Mouse (Mus musculus): ENCODE measurements around the gene Chchd4. TPM values are rescaled to one million over a fixed set of nuclear protein-coding genes. Genes with fewer than 3 reads are reported as not detected.

The Chchd4 gene
- polyA plus RNA-seq, 1 experiment from 2014 or later: 24.8 TPM

- Histone ChIP-seq H3K9ac (ENCODE audit: low read depth, low read length) (no peak overlapping the region), H3K27me3 (replicated peaks; ENCODE audit: control insufficient read depth, insufficient read depth, low read length) (no peaks in the 10 kb centered on the region)
- WGBS: 95% methylated on average over 1 of the region's 1 CpGs
Measured at GRCm38 (mm10) chr6:91467106-91467505, 6.2 kb downstream of the Chchd4 start.

GRCm38 (mm10) chr6:91465756-91466155 lies 7.6 kb downstream of the Chchd4 start:
- no peaks in the 10 kb centered on the region for H3K27me3 ChIP-seq (replicated peaks; ENCODE audit: control insufficient read depth, insufficient read depth, low read length)

More at GRCm38 (mm10) chr6:91467106-91467505, 6.2 kb downstream of the Chchd4 start:
- Histone ChIP-seq H3K4me3 (ENCODE audit: low read depth, low read length) (no peak overlapping the region), H3K36me3 (ENCODE audit: control insufficient read depth, insufficient read depth, low read length) (peaks cover 58% of the 10 kb centered on the region), H3K27ac (replicated peaks; ENCODE audit: low read depth, low read length) (no peak overlapping the region), H3K4me2 (ENCODE audit: low read depth, low read length) (no peak overlapping the region), H3K9me3 (ENCODE audit: control insufficient read depth, low read length) (no peaks in the 10 kb centered on the region), H3K4me1 (ENCODE audit: control insufficient read depth, insufficient read depth, low read length) (peaks cover 6% of the 10 kb centered on the region; the same call in 1 of the 2 replicates)
- DNase-seq (ENCODE audit: low spot score) (no peak), ATAC-seq (ENCODE audit: low read depth) (no peak)

GRCm38 (mm10) chr6:91459471-91459870 lies 13.9 kb downstream of the Chchd4 start:
- H3K4me3 ChIP-seq (ENCODE audit: low read depth, low read length): no peak overlapping the region
- no peak overlapping the region for H3K9ac ChIP-seq (ENCODE audit: low read depth, low read length)
- no peaks in the 10 kb centered on the region for H3K9me3 ChIP-seq (ENCODE audit: control insufficient read depth, low read length)
- no peaks in the 10 kb centered on the region for H3K4me1 ChIP-seq (ENCODE audit: control insufficient read depth, insufficient read depth, low read length)
- ATAC-seq (ENCODE audit: low read depth): no peak
- no peaks in the 10 kb centered on the region for H3K27me3 ChIP-seq (replicated peaks; ENCODE audit: control insufficient read depth, insufficient read depth, low read length)
- H3K36me3 ChIP-seq (ENCODE audit: control insufficient read depth, insufficient read depth, low read length): peaks cover 20% of the 10 kb centered on the region
- 91% methylated on average over 1 of the region's 1 CpGs for WGBS
- H3K4me2 ChIP-seq (ENCODE audit: low read depth, low read length): no peak overlapping the region
- no peak overlapping the region for H3K27ac ChIP-seq (replicated peaks; ENCODE audit: low read depth, low read length)
- DNase-seq (ENCODE audit: low spot score): no peak

More at GRCm38 (mm10) chr6:91465756-91466155, 7.6 kb downstream of the Chchd4 start:
- DNase-seq (ENCODE audit: low spot score): no peak
- Histone ChIP-seq H3K4me3 (ENCODE audit: low read depth, low read length) (no peak overlapping the region), H3K36me3 (ENCODE audit: control insufficient read depth, insufficient read depth, low read length) (peaks cover 58% of the 10 kb centered on the region), H3K4me2 (ENCODE audit: low read depth, low read length) (no peak overlapping the region), H3K9ac (ENCODE audit: low read depth, low read length) (no peak overlapping the region), H3K9me3 (ENCODE audit: control insufficient read depth, low read length) (no peaks in the 10 kb centered on the region), H3K27ac (replicated peaks; ENCODE audit: low read depth, low read length) (no peak overlapping the region), H3K4me1 (ENCODE audit: control insufficient read depth, insufficient read depth, low read length) (no peaks in the 10 kb centered on the region)
- no peak for ATAC-seq (ENCODE audit: low read depth)
- WGBS: 86% methylated on average over 2 of the region's 2 CpGs

DNA sequence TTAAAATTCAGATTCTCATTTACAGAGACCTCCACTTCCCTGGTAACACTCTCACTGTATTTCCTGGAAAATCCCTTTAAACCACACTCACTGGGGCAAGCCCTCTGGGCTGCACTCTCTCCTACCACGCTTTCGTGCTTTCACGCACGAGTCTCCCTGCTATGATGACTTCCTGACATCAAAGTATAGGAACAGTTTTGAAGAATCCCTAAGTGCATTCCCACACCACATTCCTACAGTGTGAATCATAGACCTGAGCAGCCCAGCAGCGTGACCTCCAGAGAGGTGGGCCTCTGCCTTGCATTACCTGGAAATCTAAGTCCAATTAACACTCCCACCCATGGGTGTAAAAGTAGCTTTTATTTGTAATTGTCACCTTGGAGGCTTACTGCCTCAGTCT lies 18.8 kb downstream of the Chchd4 start:
- no peaks in the 10 kb centered on the region for H3K4me1 ChIP-seq (ENCODE audit: control insufficient read depth, insufficient read depth, low read length)
- no peak overlapping the region for H3K9ac ChIP-seq (ENCODE audit: low read depth, low read length)
- no peaks in the 10 kb centered on the region for H3K9me3 ChIP-seq (ENCODE audit: control insufficient read depth, low read length)
- H3K36me3 ChIP-seq (ENCODE audit: control insufficient read depth, insufficient read depth, low read length): no peaks in the 10 kb centered on the region
- H3K4me3 ChIP-seq (ENCODE audit: low read depth, low read length): no peak overlapping the region
- DNase-seq (ENCODE audit: low spot score) (no peak), ATAC-seq (ENCODE audit: low read depth) (no peak)
- no peak overlapping the region for H3K27ac ChIP-seq (replicated peaks; ENCODE audit: low read depth, low read length)
- 29% methylated on average over 5 of the region's 5 CpGs for WGBS
- H3K27me3 ChIP-seq (replicated peaks; ENCODE audit: control insufficient read depth, insufficient read depth, low read length): no peaks in the 10 kb centered on the region
- H3K4me2 ChIP-seq (ENCODE audit: low read depth, low read length): no peak overlapping the region

DNA sequence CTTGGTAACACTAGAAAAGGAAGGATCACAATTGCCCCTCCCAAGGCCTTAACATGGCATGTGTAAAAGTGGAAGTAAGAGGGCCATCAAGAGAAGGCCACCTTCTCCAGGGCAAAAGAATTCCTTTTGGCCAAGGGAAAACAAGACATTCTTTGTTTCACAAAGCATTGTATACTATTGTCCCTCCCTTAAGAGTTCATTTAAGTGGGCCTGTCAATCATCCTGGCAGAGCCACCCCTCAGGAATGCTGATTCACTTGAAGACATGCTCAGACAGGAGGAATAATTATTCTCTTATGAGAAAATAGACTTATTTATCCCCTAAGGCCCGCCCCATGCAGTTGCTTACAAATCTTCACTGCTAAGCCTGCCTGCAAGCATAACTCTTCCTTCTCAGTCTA lies 21.3 kb downstream of the Chchd4 start:
- no peak for ATAC-seq (ENCODE audit: low read depth)
- Histone ChIP-seq H3K9me3 (ENCODE audit: control insufficient read depth, low read length) (no peaks in the 10 kb centered on the region), H3K27ac (replicated peaks; ENCODE audit: low read depth, low read length) (no peak overlapping the region), H3K27me3 (replicated peaks; ENCODE audit: control insufficient read depth, insufficient read depth, low read length) (no peaks in the 10 kb centered on the region), H3K9ac (ENCODE audit: low read depth, low read length) (no peak overlapping the region), H3K4me3 (ENCODE audit: low read depth, low read length) (no peak overlapping the region), H3K36me3 (ENCODE audit: control insufficient read depth, insufficient read depth, low read length) (no peaks in the 10 kb centered on the region), H3K4me2 (ENCODE audit: low read depth, low read length) (no peak overlapping the region), H3K4me1 (ENCODE audit: control insufficient read depth, insufficient read depth, low read length) (no peaks in the 10 kb centered on the region)
- DNase-seq (ENCODE audit: low spot score): peak; percentile 19
- WGBS: 68% methylated on average over 1 of the region's 1 CpGs

GRCm38 (mm10) chr6:91449472-91450225 lies 23.7 kb downstream of the Chchd4 start:
- no peak overlapping the region for H3K27ac ChIP-seq (replicated peaks; ENCODE audit: low read depth, low read length)
- no peak overlapping the region for H3K4me3 ChIP-seq (ENCODE audit: low read depth, low read length)
- H3K4me2 ChIP-seq (ENCODE audit: low read depth, low read length): no peak overlapping the region
- no peak for ATAC-seq (ENCODE audit: low read depth)
- H3K9me3 ChIP-seq (ENCODE audit: control insufficient read depth, low read length): no peaks in the 10 kb centered on the region
- DNase-seq (ENCODE audit: low spot score): no peak
- no peaks in the 10 kb centered on the region for H3K27me3 ChIP-seq (replicated peaks; ENCODE audit: control insufficient read depth, insufficient read depth, low read length)
- 51% methylated on average over 3 of the region's 3 CpGs for WGBS
- H3K4me1 ChIP-seq (ENCODE audit: control insufficient read depth, insufficient read depth, low read length): no peaks in the 10 kb centered on the region
- H3K36me3 ChIP-seq (ENCODE audit: control insufficient read depth, insufficient read depth, low read length): no peaks in the 10 kb centered on the region
- no peak overlapping the region for H3K9ac ChIP-seq (ENCODE audit: low read depth, low read length)

DNA sequence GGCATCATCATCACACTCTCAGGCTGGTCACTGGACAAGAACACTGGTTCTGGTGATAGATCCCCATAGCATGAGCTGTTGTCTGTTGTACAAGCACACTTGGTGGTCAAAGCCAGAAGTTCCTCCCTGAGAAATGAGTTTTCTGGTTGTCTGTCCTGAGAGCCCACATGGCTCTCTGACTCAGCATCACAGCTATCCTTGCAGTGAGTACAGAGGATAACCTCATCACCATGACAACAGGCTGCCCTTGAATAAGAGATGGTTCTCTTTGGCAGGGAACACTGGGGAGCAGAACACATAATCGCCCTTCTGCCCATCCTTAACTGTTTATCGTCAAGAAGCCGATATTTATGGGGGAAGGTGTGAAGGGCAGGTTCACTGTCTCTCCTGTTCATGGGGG lies 28.0 kb downstream of the Chchd4 start:
- WGBS: 81% methylated on average over 3 of the region's 3 CpGs
- ATAC-seq (ENCODE audit: low read depth) (no peak), DNase-seq (ENCODE audit: low spot score) (no peak)
- Histone ChIP-seq H3K4me2 (ENCODE audit: low read depth, low read length) (no peak overlapping the region), H3K27me3 (replicated peaks; ENCODE audit: control insufficient read depth, insufficient read depth, low read length) (no peaks in the 10 kb centered on the region), H3K9ac (ENCODE audit: low read depth, low read length) (no peak overlapping the region), H3K4me3 (ENCODE audit: low read depth, low read length) (no peak overlapping the region), H3K9me3 (ENCODE audit: control insufficient read depth, low read length) (no peaks in the 10 kb centered on the region), H3K36me3 (ENCODE audit: control insufficient read depth, insufficient read depth, low read length) (no peaks in the 10 kb centered on the region), H3K4me1 (ENCODE audit: control insufficient read depth, insufficient read depth, low read length) (no peaks in the 10 kb centered on the region), H3K27ac (replicated peaks; ENCODE audit: low read depth, low read length) (no peak overlapping the region)

- no peaks in the 10 kb centered on the region for H3K4me1 ChIP-seq (ENCODE audit: control insufficient read depth, insufficient read depth, low read length)
- 0 out of 2 replicates have a peak overlapping the region, but pooled peaks have one; percentile 46 for H3K27ac ChIP-seq (replicated peaks; ENCODE audit: low read depth, low read length)
- H3K9me3 ChIP-seq (ENCODE audit: control insufficient read depth, low read length): no peaks in the 10 kb centered on the region
- no peaks in the 10 kb centered on the region for H3K36me3 ChIP-seq (ENCODE audit: control insufficient read depth, insufficient read depth, low read length)
- H3K9ac ChIP-seq (ENCODE audit: low read depth, low read length): peak overlapping the region; percentile 76
- WGBS: 3% methylated on average over 19 of the region's 19 CpGs
- ATAC-seq (ENCODE audit: low read depth) (peak; percentile 54), DNase-seq (ENCODE audit: low spot score) (peak; percentile 5)
- peak overlapping the region; percentile 62 for H3K4me3 ChIP-seq (ENCODE audit: low read depth, low read length)
- no peaks in the 10 kb centered on the region for H3K27me3 ChIP-seq (replicated peaks; ENCODE audit: control insufficient read depth, insufficient read depth, low read length)
- peak overlapping the region; percentile 86 for H3K4me2 ChIP-seq (ENCODE audit: low read depth, low read length)
Measured at GRCm38 (mm10) chr6:91441145-91441662, 32.1 kb downstream of the Chchd4 start.

All from embryonic facial prominence, embryonic 14.5 days (tissue).